Mouse (Mus musculus) large intestine, adult 2 months (tissue): ENCODE measurements around the gene Apom. TPM values are rescaled to one million over a fixed set of nuclear protein-coding genes. Genes with fewer than 3 reads are reported as not detected.

ENCODE experiments used
- DNase-seq: peaks from one replicate; pipeline ENCODE4 v3.0.0-alpha.2; 2012; ENCODE audit warnings: low read depth, low spot score
- WGBS: fragments of 180-500 bp; shearing (Covaris S2); methylation state at CpG from one replicate; pipeline ENCODE4 v1.1.7; 2018; 5-methylcytosine and 5-hydroxymethylcytosine counted together
- polyA plus RNA-seq: library from polyadenylated mRNA; depleted of rRNA; stranded (reverse); fragments of >200 nt; gene quantifications from 2 replicates; pipeline ENCODE4 v1.2.3, GENCODE M21; 2012; rRNA removed

Gene Apom
- polyA plus RNA-seq, 1 experiment, result 0.26 TPM

- 18% methylated on average over 9 of the region's 9 CpGs for WGBS
- no peak for DNase-seq
Observed at GRCm38 (mm10) chr17:35079778-35080177, 52.1 kb downstream of the Apom start.

Other genes with a start within 250 kb of the Apom start
- gene C2, start 233.8 kb downstream of the Apom start, polyA plus RNA-seq, result 28.1 and 31.1 TPM in 2 replicates
- 151 and 185 TPM in 2 replicates for gene Ehmt2, start 233.6 kb downstream of the Apom start, polyA plus RNA-seq
- 180 and 226 TPM in 2 replicates for gene Slc44a4, start 217.6 kb downstream of the Apom start, polyA plus RNA-seq
- gene Neu1, start 200.8 kb downstream of the Apom start, polyA plus RNA-seq, result 64.9 and 118 TPM in 2 replicates
- gene Hspa1b, start 172.8 kb downstream of the Apom start, polyA plus RNA-seq, result 10.5 and 12.0 TPM in 2 replicates
- gene Gm20481, start 162.1 kb downstream of the Apom start, polyA plus RNA-seq, result not detected in 2 replicates
- 6.4 and 6.6 TPM in 2 replicates for gene Hspa1a, start 159.9 kb downstream of the Apom start, polyA plus RNA-seq
- gene Hspa1l, start 159.3 kb downstream of the Apom start, polyA plus RNA-seq, result 0.21 and 0.22 TPM in 2 replicates
- 108 and 113 TPM in 2 replicates for gene Lsm2, start 150.2 kb downstream of the Apom start, polyA plus RNA-seq
- 104 and 139 TPM in 2 replicates for gene Vars, start 131.1 kb downstream of the Apom start, polyA plus RNA-seq
- 0.38 and 0.64 TPM in 2 replicates for gene Vwa7, start 115.5 kb downstream of the Apom start, polyA plus RNA-seq
- 0.81 and 0.83 TPM in 2 replicates for gene Sapcd1, start 104.0 kb downstream of the Apom start, polyA plus RNA-seq
- 2.0 and 3.3 TPM in 2 replicates for gene Msh5, start 85.3 kb downstream of the Apom start, polyA plus RNA-seq
- 209 and 263 TPM in 2 replicates for gene Clic1, start 82.1 kb downstream of the Apom start, polyA plus RNA-seq
- 12.5 and 14.9 TPM in 2 replicates for gene Ddah2, start 73.0 kb downstream of the Apom start, polyA plus RNA-seq
- 0.17 and 3.8 TPM in 2 replicates for gene Ly6g6c, start 66.7 kb downstream of the Apom start, polyA plus RNA-seq
- 0.26 and 0.47 TPM in 2 replicates for gene Mpig6b, start 65.9 kb downstream of the Apom start, polyA plus RNA-seq
- gene Ly6g6e, start 55.1 kb downstream of the Apom start, polyA plus RNA-seq, result 0.38 and 0.73 TPM in 2 replicates
- 0.89 and 3.5 TPM in 2 replicates for gene Ly6g6d, start 54.0 kb downstream of the Apom start, polyA plus RNA-seq
- 1.6 and 2.6 TPM in 2 replicates for gene Ly6g6f, start 46.4 kb downstream of the Apom start, polyA plus RNA-seq
- 71.9 and 115 TPM in 2 replicates for gene Abhd16a, start 42.8 kb downstream of the Apom start, polyA plus RNA-seq
- gene Ly6g5c, start 23.8 kb downstream of the Apom start, polyA plus RNA-seq, result 0.81 TPM in 1 of 2 replicates, not detected in the other
- 2.2 and 3.0 TPM in 2 replicates for gene Ly6g5b, start 16.6 kb downstream of the Apom start, polyA plus RNA-seq
- 18.4 and 19.4 TPM in 2 replicates for gene Gpank1, start 10.6 kb downstream of the Apom start, polyA plus RNA-seq
- gene Csnk2b, start 10.0 kb downstream of the Apom start, polyA plus RNA-seq, result 358 and 375 TPM in 2 replicates
- gene D17H6S53E, start 5.7 kb downstream of the Apom start, polyA plus RNA-seq, result 11.7 and 17.5 TPM in 2 replicates
- gene Bag6, start 3.1 kb upstream of the Apom start, polyA plus RNA-seq, result 103 and 147 TPM in 2 replicates
- 227 and 272 TPM in 2 replicates for gene Prrc2a, start 32.8 kb upstream of the Apom start, polyA plus RNA-seq
- gene Aif1, start 44.0 kb upstream of the Apom start, polyA plus RNA-seq, result 3.7 and 3.8 TPM in 2 replicates
- gene Lst1, start 56.4 kb upstream of the Apom start, polyA plus RNA-seq, result 25.5 and 32.1 TPM in 2 replicates
- 23.4 and 35.1 TPM in 2 replicates for gene Ltb, start 62.4 kb upstream of the Apom start, polyA plus RNA-seq
- gene Tnf, start 70.0 kb upstream of the Apom start, polyA plus RNA-seq, result 3.7 and 4.9 TPM in 2 replicates
- 1.8 and 2.5 TPM in 2 replicates for gene Lta, start 73.3 kb upstream of the Apom start, polyA plus RNA-seq
- not detected in 2 replicates for gene Gm16181, start 88.8 kb upstream of the Apom start, polyA plus RNA-seq
- 4.2 and 4.5 TPM in 2 replicates for gene Atp6v1g2, start 101.6 kb upstream of the Apom start, polyA plus RNA-seq
- 11.8 and 13.0 TPM in 2 replicates for gene Nfkbil1, start 103.7 kb upstream of the Apom start, polyA plus RNA-seq
- 287 and 309 TPM in 2 replicates for gene Ddx39b, start 109.7 kb upstream of the Apom start, polyA plus RNA-seq
- gene H2-D1, start 130.7 kb upstream of the Apom start, polyA plus RNA-seq, result 1,065 and 1,224 TPM in 2 replicates
- gene H2-Q1, start 188.4 kb upstream of the Apom start, polyA plus RNA-seq, result 16.5 and 51.5 TPM in 2 replicates
- gene H2-Q2, start 210.2 kb upstream of the Apom start, polyA plus RNA-seq, result 245 and 632 TPM in 2 replicates
- 80.0 and 122 TPM in 2 replicates for gene H2-Q4, start 247.6 kb upstream of the Apom start, polyA plus RNA-seq